Mouse (Mus musculus) E14TG2a.4 (cell line): ENCODE measurements at regions not wholly inside any gene's neighbourhood (a gene's known extent, or its start where the extent isn't known, plus 50 kb on each side); places are given as distances from the start of the nearest gene placed in this dataset.
"Not testable (repeated sequence)": the region's sequence is repeated elsewhere in the genome, so short reads cannot be mapped to it uniquely, and the experiment has no call there.

ENCODE experiments used
- H3K27me3 ChIP-seq: 2 replicates; pipeline ENCODE4 v1.6.1; 2014; ENCODE audit warnings: low read length, control low read depth; ENCODE audit not compliant: insufficient read depth
- H3K36me3 ChIP-seq: 2 replicates; pipeline ENCODE4 v1.6.1; 2014; ENCODE audit warnings: low read length, control low read depth; ENCODE audit not compliant: insufficient read depth
- H3K4me1 ChIP-seq: replicated peaks from 2 replicates; pipeline ENCODE4 v1.6.1; 2014; ENCODE audit warnings: low read depth, low read length, control low read depth
- H3K4me3 ChIP-seq: replicated peaks from 2 replicates; pipeline ENCODE4 v1.5.1; 2014; ENCODE audit warnings: mild to moderate bottlenecking, low read length
- H3K9me3 ChIP-seq: 2 replicates; pipeline ENCODE4 v1.6.1; 2014; ENCODE audit warnings: low read length, control low read depth
- CTCF ChIP-seq: conservative IDR thresholded peaks from 2 replicates; pipeline ENCODE4 v1.5.1; 2014; ENCODE audit warnings: low read length
- NANOG ChIP-seq: IDR thresholded peaks from 2 replicates; pipeline ENCODE4 v1.6.1; 2014; ENCODE audit warnings: borderline replicate concordance, low read length, mixed read lengths
- POU5F1 ChIP-seq: IDR thresholded peaks from 2 replicates; pipeline ENCODE4 v1.6.1; 2014; ENCODE audit warnings: low read length, borderline replicate concordance

GRCm38 (mm10) chr10:45865793-45866192, 288.2 kb downstream of the Hace1 start:
- H3K9me3 ChIP-seq: no peaks in the 10 kb centered on the region
- no peaks in the 10 kb centered on the region for H3K27me3 ChIP-seq
- no peaks in the 10 kb centered on the region for H3K36me3 ChIP-seq
- TF ChIP-seq POU5F1: no peak
- no peak overlapping the region for H3K4me3 ChIP-seq
- H3K4me1 ChIP-seq: no peaks in the 10 kb centered on the region

GRCm38 (mm10) chr10:45866860-45867259, 289.2 kb downstream of the Hace1 start:
- H3K9me3 ChIP-seq: no peaks in the 10 kb centered on the region
- H3K4me3 ChIP-seq: no peak overlapping the region
- H3K27me3 ChIP-seq: no peaks in the 10 kb centered on the region
- no peaks in the 10 kb centered on the region for H3K4me1 ChIP-seq
- H3K36me3 ChIP-seq: no peaks in the 10 kb centered on the region
- no peak for TF ChIP-seq POU5F1
- TF ChIP-seq NANOG: no peak
- TF ChIP-seq CTCF: no peak

- no peaks in the 10 kb centered on the region for H3K4me1 ChIP-seq
- TF ChIP-seq POU5F1: no peak
- no peak for TF ChIP-seq CTCF
- TF ChIP-seq NANOG: no peak
- no peaks in the 10 kb centered on the region for H3K36me3 ChIP-seq
- H3K9me3 ChIP-seq: no peaks in the 10 kb centered on the region
- H3K27me3 ChIP-seq: peaks cover 5% of the 10 kb centered on the region
- no peak overlapping the region for H3K4me3 ChIP-seq
Measured at GRCm38 (mm10) chr10:45871028-45871427, 293.4 kb downstream of the Hace1 start.

- Histone ChIP-seq H3K27me3 (peaks cover 5% of the 10 kb centered on the region), H3K4me3 (no peak overlapping the region), H3K36me3 (no peaks in the 10 kb centered on the region), H3K4me1 (no peaks in the 10 kb centered on the region), H3K9me3 (no peaks in the 10 kb centered on the region)
- TF ChIP-seq POU5F1 (no peak), NANOG (no peak), CTCF (no peak)
Measured at GRCm38 (mm10) chr10:45872007-45872890, 294.6 kb downstream of the Hace1 start.

- Histone ChIP-seq H3K4me3 (no peak overlapping the region), H3K27me3 (peaks cover 5% of the 10 kb centered on the region), H3K4me1 (no peaks in the 10 kb centered on the region), H3K9me3 (no peaks in the 10 kb centered on the region), H3K36me3 (no peaks in the 10 kb centered on the region)
- TF ChIP-seq NANOG (no peak), POU5F1 (no peak), CTCF (no peak)
Measured at GRCm38 (mm10) chr10:45873805-45874780, 296.5 kb downstream of the Hace1 start.

GRCm38 (mm10) chr10:45875287-45875686, 297.7 kb downstream of the Hace1 start:
- H3K4me3 ChIP-seq, H3K9me3 ChIP-seq, H3K4me1 ChIP-seq, H3K36me3 ChIP-seq, H3K27me3 ChIP-seq: not testable (repeated sequence)

- no peaks in the 10 kb centered on the region for H3K27me3 ChIP-seq
- H3K36me3 ChIP-seq: no peaks in the 10 kb centered on the region
- no peak overlapping the region for H3K4me3 ChIP-seq
- no peaks in the 10 kb centered on the region for H3K9me3 ChIP-seq
- no peaks in the 10 kb centered on the region for H3K4me1 ChIP-seq
- no peak for TF ChIP-seq POU5F1
- no peak for TF ChIP-seq NANOG
- no peak for TF ChIP-seq CTCF
Measured at GRCm38 (mm10) chr10:45883745-45884144, 306.1 kb downstream of the Hace1 start.

- Histone ChIP-seq H3K36me3 (no peaks in the 10 kb centered on the region), H3K9me3 (no peaks in the 10 kb centered on the region), H3K4me3 (no peak overlapping the region), H3K4me1 (no peaks in the 10 kb centered on the region), H3K27me3 (no peaks in the 10 kb centered on the region)
- TF ChIP-seq CTCF (no peak), NANOG (no peak), POU5F1 (no peak)
Measured at GRCm38 (mm10) chr10:45886636-45887035, 309.0 kb downstream of the Hace1 start.
